Mouse (Mus musculus): ENCODE results near the gene Irs1. TPM values are rescaled to one million over a fixed set of nuclear protein-coding genes. Genes with fewer than 3 reads are reported as not detected.

The Irs1 gene
- total and polyA plus RNA-seq, 3 experiments: not detected

DNA sequence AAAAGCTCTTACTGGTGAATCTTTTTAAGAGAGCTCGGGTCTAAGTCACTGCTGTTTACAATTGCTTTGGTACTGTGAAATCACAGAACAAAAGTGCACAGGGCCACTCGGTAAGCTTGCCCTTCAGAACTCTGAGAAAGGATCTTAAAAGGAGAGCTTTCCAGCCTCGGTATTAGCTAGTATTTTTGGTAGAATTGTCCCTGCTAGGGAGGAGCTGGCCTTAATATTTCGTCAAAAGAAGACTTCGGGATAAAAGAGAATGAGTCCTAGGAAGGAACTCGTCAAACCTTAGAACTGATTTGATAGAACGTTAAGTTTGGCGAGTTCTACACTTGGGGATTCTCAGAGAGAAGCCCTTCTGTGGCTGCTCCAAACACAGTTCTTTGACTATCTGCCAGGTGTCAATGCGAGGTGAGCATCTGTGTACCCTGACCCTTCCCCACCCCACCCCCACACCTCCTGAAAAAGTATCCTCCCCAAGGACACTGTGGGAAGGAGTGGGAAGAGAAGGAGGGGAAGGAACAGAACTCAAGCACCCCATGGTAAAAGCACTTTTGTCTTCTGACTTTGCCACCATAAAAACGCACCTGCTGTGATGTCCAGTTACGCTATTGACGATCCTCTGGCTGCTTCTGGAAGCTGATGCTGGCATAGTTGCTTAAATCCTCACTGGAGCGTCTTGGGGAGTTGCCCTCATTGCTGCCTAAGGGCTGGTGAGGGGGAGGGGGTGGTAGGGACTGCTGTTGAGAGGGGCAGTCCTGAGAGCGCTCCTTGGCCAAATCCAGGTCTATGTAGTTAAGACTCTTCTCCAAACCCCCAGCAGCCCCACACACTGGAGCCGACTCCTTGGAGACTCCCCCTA, 4.8 kb downstream of the Irs1 start:
- Histone ChIP-seq H3K27me3 (ENCODE audit: control insufficient read depth in 1 of 2, insufficient read depth in 2 of 2, low read length in 2 of 2) (no peaks in the 10 kb centered on the region), H3K9ac (ENCODE audit: control insufficient read depth, low read depth, low read length, poor library complexity, severe bottlenecking) (no peak overlapping the region), H3K4me1 (ENCODE audit: control insufficient read depth in 1 of 2, insufficient read depth in 2 of 2, low read length in 2 of 2) (no peaks in the 10 kb centered on the region), H3K4me3 (ENCODE audit: control insufficient read depth in 1 of 2, insufficient read depth in 1 of 2, low read depth in 2 of 2, low read length in 2 of 2) (no peak overlapping the region), H3K79me2 (ENCODE audit: control insufficient read depth, insufficient read depth, low read length, poor library complexity) (no peaks in the 10 kb centered on the region), H3K36me3 (ENCODE audit: control insufficient read depth in 1 of 2, insufficient read depth in 2 of 2, low read length in 2 of 2) (no peaks in the 10 kb centered on the region), H3K9me3 (replicated peaks; ENCODE audit: insufficient read depth, low read length) (no peaks in the 10 kb centered on the region), H3K27ac (ENCODE audit: control insufficient read depth, low read depth, low read length) (no peak overlapping the region)
- TF ChIP-seq ELF1 (IDR thresholded peaks at IDR 0.05; ENCODE audit: low read depth, low read length) (no peak), MEF2A (IDR thresholded peaks at IDR 0.05; ENCODE audit: extremely low read depth, insufficient replicate concordance, low read depth, low read length, poor library complexity, severe bottlenecking) (no peak), EP300 (IDR thresholded peaks at IDR 0.05; ENCODE audit: low read depth in 1 of 2, low read length in 2 of 2) (no peak), CTCF (IDR thresholded peaks at IDR 0.05 in 2 of 3, conservative IDR thresholded peaks at IDR 0.05 in 1 of 3; ENCODE audit: control insufficient read depth in 1 of 3, insufficient read depth in 1 of 3, low read depth in 2 of 3, low read length in 3 of 3, poor library complexity in 1 of 3, severe bottlenecking in 1 of 3) (no peak), ZMIZ1 (IDR thresholded peaks at IDR 0.05; ENCODE audit: low read depth, low read length) (no peak), ZNF384 (IDR thresholded peaks at IDR 0.05; ENCODE audit: low read depth, low read length) (no peak), TAL1 (IDR thresholded peaks at IDR 0.05; ENCODE audit: low read length) (no peak), SIN3A (IDR thresholded peaks at IDR 0.05; ENCODE audit: low read length) (no peak), GATA1 (IDR thresholded peaks at IDR 0.05; ENCODE audit: low read depth, low read length) (no peak), E2F4 (IDR thresholded peaks at IDR 0.05; ENCODE audit: borderline replicate concordance, low read depth, low read length) (no peak), POLR2AphosphoS5 (IDR thresholded peaks at IDR 0.05; ENCODE audit: borderline replicate concordance, low read depth, low read length) (no peak), NELFE (IDR thresholded peaks at IDR 0.05; ENCODE audit: low read depth, low read length) (no peak), BHLHE40 (IDR thresholded peaks at IDR 0.05; ENCODE audit: borderline replicate concordance, low read depth, low read length) (no peak), CHD1 (IDR thresholded peaks at IDR 0.05; ENCODE audit: low read depth, low read length) (no peak), TCF12 (IDR thresholded peaks at IDR 0.05; ENCODE audit: low read depth, low read length) (no peak), RCOR1 (IDR thresholded peaks at IDR 0.05; ENCODE audit: low read depth, low read length) (no peak), ETS1 (IDR thresholded peaks at IDR 0.05; ENCODE audit: low read depth, low read length) (no peak)
- no peak for DNase-seq (ENCODE audit: low read depth, low spot score)

DNA sequence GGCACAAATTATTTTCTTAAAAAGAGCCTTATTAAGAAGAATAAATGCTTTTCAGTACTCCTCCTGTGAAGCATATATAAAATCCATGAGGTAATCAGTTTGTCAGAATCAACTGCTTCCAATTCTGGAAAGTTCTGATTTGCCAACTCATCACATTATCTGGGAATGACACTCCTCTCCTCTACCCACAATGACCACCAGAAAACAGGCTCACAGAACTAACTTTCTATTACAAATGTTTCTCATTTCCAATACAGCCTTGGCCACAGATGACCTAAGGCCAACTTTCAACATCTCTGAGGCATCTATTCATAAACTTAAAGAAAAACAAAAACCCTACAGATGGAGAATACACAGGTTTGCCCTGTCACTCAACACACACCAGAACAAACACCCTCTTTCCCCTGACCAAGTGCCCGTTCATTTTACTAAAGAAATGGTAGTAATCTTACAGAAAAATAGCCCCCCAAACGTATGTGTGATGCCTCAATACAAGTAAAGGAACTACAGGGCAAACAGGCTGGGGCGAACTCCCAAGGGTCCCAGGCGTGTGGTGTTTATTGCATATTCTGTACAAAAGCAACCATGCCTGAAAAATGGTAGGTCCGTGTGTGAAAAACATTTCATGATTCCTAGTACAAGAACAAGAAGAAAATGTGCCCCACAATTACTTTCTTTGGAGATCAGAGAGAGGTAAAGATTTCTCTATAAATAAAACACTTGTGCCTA, 5.6 kb downstream of the Irs1 start:
- H3K4me3 ChIP-seq (ENCODE audit: control insufficient read depth in 1 of 2, insufficient read depth in 1 of 2, low read depth in 2 of 2, low read length in 2 of 2): no peak overlapping the region
- no peaks in the 10 kb centered on the region for H3K4me1 ChIP-seq (ENCODE audit: control insufficient read depth in 1 of 2, insufficient read depth in 2 of 2, low read length in 2 of 2)
- DNase-seq (ENCODE audit: low read depth, low spot score): no peak
- H3K36me3 ChIP-seq (ENCODE audit: control insufficient read depth in 1 of 2, insufficient read depth in 2 of 2, low read length in 2 of 2): no peaks in the 10 kb centered on the region
- H3K9me3 ChIP-seq (replicated peaks; ENCODE audit: insufficient read depth, low read length): no peaks in the 10 kb centered on the region
- no peaks in the 10 kb centered on the region for H3K27me3 ChIP-seq (ENCODE audit: control insufficient read depth in 1 of 2, insufficient read depth in 2 of 2, low read length in 2 of 2)
- no peak overlapping the region for H3K27ac ChIP-seq (ENCODE audit: control insufficient read depth, low read depth, low read length)
- H3K79me2 ChIP-seq (ENCODE audit: control insufficient read depth, insufficient read depth, low read length, poor library complexity): no peaks in the 10 kb centered on the region
- H3K9ac ChIP-seq (ENCODE audit: control insufficient read depth, low read depth, low read length, poor library complexity, severe bottlenecking): no peak overlapping the region
- TF ChIP-seq TCF12 (IDR thresholded peaks at IDR 0.05; ENCODE audit: low read depth, low read length) (no peak), MYB (IDR thresholded peaks at IDR 0.05; ENCODE audit: low read depth, low read length) (no peak), JUND (IDR thresholded peaks at IDR 0.05; ENCODE audit: low read depth, low read length) (no peak), MYC (IDR thresholded peaks at IDR 0.05; ENCODE audit: low read depth, low read length) (no peak), GATA1 (IDR thresholded peaks at IDR 0.05; ENCODE audit: low read depth, low read length) (no peak), USF2 (IDR thresholded peaks at IDR 0.05; ENCODE audit: borderline replicate concordance in 1 of 2, insufficient read depth in 1 of 2, low read depth in 1 of 2, low read length in 2 of 2) (no peak), TAL1 (IDR thresholded peaks at IDR 0.05; ENCODE audit: low read length) (no peak), ZC3H11A (IDR thresholded peaks at IDR 0.05; ENCODE audit: low read depth, low read length) (no peak), CHD2 (IDR thresholded peaks at IDR 0.05; ENCODE audit: low read length) (no peak), POLR2A (IDR thresholded peaks at IDR 0.05; ENCODE audit: control insufficient read depth in 1 of 2, insufficient read depth in 1 of 2, low read depth in 1 of 2, low read length in 2 of 2, poor library complexity in 1 of 2) (no peak), SMC3 (IDR thresholded peaks at IDR 0.05; ENCODE audit: low read depth, low read length) (no peak), UBTF (IDR thresholded peaks at IDR 0.05; ENCODE audit: borderline replicate concordance, insufficient read depth, low read depth, low read length) (no peak), NRF1 (IDR thresholded peaks at IDR 0.05; ENCODE audit: insufficient read depth, low read depth, low read length, poor library complexity, severe bottlenecking) (no peak), MAFK (IDR thresholded peaks at IDR 0.05; ENCODE audit: borderline replicate concordance, low read depth, low read length) (no peak), USF1 (IDR thresholded peaks at IDR 0.05; ENCODE audit: low read depth, low read length) (no peak)

All from MEL (cell line).